Mouse (Mus musculus) urinary bladder, postnatal 25 days (tissue): Measurements from ENCODE around the gene Adh7.

Experiments
- DNase-seq: peaks from one replicate; pipeline ENCODE4 v3.0.0; 2022; ENCODE audit warnings: low spot score

Gene Adh7

DNA sequence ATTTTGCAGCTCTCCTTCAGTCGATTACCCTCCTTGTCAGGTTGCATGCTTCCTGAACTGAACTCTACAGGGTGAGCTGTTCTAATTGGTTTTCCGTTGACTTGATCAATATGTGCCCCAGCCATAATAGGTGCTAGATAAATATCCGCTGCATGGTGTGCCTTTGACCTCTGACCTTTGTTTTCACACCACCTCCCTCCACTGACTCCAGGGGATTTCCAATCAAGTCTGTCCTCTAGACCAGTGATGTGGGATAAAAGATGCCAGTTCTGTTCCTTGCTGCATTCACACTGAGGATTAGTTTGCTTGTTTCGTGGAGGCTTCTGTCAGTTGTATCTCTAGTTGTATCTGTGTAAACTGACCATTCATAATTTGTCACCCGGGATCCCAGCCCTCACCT is 36.6 kb downstream of the Adh7 start:
- DNase-seq = no peak

DNA sequence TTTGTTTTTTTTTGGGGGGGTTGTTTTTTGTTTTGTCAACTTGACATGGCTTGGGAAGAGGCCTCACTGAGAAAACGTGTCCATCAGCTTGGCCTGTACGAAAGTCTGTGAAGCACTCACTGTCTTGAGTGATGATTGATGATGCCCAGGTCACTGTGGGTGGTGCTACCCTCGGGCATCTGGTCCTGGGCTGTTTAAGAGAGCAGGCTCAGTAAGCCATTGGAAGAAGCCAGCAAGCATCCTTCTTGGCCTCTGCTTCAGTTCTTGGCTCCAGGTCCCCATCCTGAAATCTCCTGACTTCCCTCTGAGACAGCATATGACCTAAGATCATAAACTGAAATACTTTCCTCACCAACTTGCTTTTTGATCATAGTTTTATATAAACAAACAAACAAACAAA is 37.8 kb downstream of the Adh7 start:
- DNase-seq = no peak

DNA sequence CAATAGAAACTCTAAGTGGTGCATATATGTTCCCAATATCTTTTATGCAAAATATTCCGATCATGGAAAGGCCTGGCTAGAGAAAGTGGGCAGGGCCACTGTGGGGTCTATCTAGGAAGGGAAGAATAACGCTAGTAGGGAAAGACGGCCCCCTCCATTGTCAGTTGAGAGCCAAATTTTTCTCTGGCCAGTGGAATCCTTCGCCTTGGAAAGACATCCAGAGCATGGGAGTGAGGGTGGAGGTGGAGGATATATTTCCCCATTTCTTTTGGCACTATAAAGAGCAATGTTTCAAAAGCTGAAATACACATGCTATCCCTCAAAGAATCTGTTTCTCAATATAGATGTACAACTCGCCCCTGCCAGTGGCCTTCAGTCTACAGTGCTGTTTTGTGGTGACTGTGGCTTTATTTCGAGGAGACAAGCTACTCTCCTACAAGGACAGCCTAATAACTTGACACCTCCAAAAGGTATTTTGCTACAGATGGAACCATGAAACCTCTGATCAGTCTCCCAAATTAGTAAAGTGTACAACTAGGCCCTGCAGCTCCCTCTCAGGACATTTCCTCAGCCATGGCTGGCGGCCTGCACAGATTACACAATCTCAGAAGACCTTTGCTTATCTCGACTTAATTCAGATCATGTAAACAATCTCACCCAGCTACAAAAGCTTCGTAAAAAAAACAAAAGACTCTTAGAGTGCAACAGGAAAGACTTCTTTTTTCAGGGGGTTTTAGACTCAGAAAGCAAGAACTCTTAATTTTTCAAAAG is 38.4 kb downstream of the Adh7 start:
- no peak for DNase-seq

DNA sequence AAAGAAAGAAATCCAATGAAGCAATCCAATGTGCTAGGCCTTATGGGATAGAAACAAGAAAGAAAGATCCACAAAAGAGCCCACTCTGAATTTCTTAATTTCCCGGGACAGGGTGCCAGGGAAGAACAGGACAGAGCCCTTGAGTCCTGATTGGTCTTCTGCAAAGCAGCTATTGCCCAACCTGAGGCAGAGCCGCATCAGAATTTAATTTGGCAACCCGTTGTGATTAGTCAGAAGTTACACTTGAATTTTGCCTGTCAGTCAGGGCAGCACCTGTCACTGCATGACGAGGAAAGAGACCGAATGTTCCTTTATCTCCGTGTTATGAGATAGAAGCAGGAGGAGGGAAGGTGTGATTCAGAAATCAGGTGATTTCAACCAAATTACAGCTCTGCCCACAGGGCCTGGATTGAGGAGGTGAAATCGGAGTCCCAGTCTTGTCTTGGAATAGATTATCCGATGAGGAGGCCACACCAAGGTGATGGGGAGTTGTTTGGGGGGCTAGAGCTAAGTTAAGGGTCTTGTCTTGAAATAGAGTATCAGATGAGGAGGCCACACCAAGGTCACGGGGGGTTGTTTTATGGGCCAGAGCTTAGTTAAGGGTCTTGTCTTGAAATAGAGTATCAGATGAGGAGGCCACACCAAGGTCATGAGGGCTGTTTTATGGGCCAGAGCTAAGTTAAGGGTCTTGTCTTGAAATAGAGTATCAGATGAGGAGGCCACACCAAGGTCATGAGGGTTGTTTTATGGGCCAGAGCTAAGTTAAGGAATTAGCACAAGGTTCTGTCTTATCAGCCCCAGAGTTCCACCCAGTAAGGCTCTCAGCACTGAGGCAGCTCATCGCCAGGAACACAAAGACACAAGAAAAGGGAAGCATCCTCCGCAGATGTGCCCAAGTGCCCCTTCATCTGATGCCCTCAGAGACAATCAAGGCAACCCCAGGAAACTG is 43.4 kb downstream of the Adh7 start, which contains the start of gene Adh1:
TSS of gene Adh1 (plus strand) at position 271 of the 949 bp plus-strand sequence.
- DNase-seq = no peak

GRCm38 (mm10) chr3:138262568-138262967 is 45.0 kb downstream of the Adh7 start:
- no peak for DNase-seq

DNA sequence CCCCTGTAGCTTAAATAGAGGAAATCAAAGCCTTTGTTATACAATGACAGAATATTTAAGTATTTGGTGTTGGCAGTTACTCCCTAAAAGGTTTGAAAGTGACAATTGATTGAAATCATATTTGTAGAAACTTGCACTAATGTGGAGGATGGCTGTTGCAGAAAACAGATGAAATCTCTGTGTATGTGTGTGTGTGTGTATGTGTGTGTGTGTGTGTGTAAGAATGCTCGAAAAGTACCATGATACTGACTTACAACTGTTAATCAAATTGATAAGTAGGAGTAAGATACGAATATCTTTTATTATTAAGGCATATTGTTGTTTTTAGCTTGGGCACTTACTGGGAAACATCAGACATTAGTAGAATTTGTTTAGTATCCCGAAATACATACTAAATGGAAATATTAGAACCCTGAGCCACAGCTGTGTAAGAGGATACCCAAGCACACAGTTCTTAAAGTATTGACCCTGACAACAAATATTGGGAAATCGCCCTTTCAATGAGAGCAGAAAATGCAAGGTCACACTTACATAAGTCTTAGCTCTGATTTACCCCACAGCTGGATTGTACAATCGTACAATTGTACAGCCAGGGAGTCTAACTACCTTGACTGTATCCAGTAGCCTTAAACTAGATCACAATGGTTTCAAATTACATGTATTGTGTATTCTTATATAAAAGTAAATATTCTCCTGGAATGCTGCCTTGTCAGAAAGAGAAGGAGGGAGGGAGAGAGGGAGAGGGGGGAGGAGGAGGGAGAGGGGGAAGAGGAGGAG is 45.8 kb downstream of the Adh7 start:
- no peak for DNase-seq

- no peak for DNase-seq
These were observed 47.1 kb downstream of the Adh7 start for GRCm38 (mm10) chr3:138264648-138265047.

GRCm38 (mm10) chr3:138270507-138270906 is 52.9 kb downstream of the Adh7 start:
- DNase-seq = no peak

DNA sequence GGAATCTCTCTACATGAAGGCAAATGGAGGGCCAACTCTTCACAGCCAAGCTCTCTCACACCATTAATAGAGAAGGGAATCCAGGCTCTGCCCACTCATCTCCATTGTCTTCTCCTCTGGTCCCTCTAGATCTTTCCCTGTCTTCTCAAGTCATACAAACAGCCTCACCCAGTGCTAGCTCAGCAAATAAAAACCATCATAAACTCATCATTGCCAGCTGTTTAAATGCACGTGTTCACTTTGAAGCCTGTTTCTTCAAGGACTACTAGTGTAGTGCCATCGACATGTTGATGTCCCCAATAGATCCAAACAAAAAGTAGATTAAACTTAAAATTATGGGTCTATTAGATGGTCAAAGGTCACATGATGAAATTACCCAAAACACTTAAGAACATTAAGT is 53.7 kb downstream of the Adh7 start:
- DNase-seq = no peak

GRCm38 (mm10) chr3:138273080-138273479 is 55.5 kb downstream of the Adh7 start:
- no peak for DNase-seq

DNA sequence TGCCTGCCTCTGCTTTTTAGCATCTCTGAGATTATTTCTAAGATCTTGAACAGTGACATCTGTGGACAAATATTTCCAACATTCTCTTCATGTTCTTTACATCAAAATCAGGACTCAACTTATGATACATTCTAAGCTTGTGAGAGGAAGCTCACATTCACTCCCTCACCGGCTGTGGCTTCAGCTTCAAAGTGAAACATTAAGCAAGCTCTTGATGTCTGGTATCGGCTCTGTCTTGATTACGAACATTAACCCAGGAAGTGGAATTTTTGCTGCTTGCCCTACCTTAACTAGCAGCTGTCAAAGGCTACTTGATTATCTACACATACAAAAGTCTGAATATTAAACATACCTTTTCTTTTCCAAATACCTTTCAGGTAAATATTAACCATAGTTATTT is 57.5 kb downstream of the Adh7 start:
- no peak for DNase-seq

DNA sequence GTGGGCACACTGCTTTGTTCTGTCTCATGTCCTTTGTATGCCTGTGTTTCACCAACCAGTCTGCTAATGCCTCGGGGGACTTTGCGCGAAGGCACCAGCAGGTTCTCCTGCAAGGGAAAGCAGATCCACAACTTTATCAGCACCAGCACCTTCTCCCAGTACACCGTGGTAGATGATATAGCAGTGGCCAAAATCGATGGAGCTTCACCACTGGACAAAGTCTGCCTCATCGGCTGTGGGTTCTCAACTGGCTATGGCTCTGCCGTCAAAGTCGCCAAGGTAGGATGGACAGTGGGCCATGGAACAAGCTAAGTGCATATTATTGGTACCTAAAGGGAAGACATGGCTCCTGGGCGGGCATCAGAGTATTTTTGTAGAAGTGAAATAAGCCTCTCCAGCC is 65.0 kb downstream of the Adh7 start:
- no peak for DNase-seq
